Mouse (Mus musculus) embryonic fibroblast, embryonic 13.5 days (primary cell): Measurements from ENCODE around the gene Pate3. TPM values are rescaled to one million over a fixed set of nuclear protein-coding genes. Genes with fewer than 3 reads are reported as not detected.
"Not testable (repeated sequence)": the region's sequence is repeated elsewhere in the genome, so short reads cannot be mapped to it uniquely, and the experiment has no call there.

Experiments used
- H3K27ac ChIP-seq: 2 replicates; pipeline ENCODE4 v1.5.1; 2012; ENCODE audit warnings: low read length, control low read depth, inconsistent platforms; ENCODE audit not compliant: insufficient read depth
- H3K4me1 ChIP-seq: 2 replicates; pipeline ENCODE4 v1.6.1; 2011; ENCODE audit warnings: low read length; ENCODE audit not compliant: control insufficient read depth, insufficient read depth
- H3K4me3 ChIP-seq: 2 replicates; pipeline ENCODE4 v1.5.1; 2011; ENCODE audit warnings: mild to moderate bottlenecking, control low read depth, low read length; ENCODE audit not compliant: insufficient read depth
- CTCF ChIP-seq: IDR thresholded peaks from 2 replicates; pipeline ENCODE4 v1.5.1; 2011; ENCODE audit warnings: mild to moderate bottlenecking, control low read depth, low read length, moderate library complexity, borderline replicate concordance; ENCODE audit not compliant: insufficient read depth
- POLR2A ChIP-seq: IDR thresholded peaks from 2 replicates; pipeline ENCODE4 v1.6.1; 2011; ENCODE audit warnings: low read depth, mild to moderate bottlenecking, control low read depth, low read length, moderate library complexity
- polyA plus RNA-seq: library from polyadenylated mRNA; stranded (reverse); fragments of >200 nt; gene quantifications from 2 replicates; pipeline ENCODE4 v1.2.4, GENCODE M21; 2011; ENCODE audit warnings: low read depth; ENCODE audit not compliant: missing spikeins, insufficient read length

Gene Pate3
- not detected in 2 replicates for polyA plus RNA-seq

DNA sequence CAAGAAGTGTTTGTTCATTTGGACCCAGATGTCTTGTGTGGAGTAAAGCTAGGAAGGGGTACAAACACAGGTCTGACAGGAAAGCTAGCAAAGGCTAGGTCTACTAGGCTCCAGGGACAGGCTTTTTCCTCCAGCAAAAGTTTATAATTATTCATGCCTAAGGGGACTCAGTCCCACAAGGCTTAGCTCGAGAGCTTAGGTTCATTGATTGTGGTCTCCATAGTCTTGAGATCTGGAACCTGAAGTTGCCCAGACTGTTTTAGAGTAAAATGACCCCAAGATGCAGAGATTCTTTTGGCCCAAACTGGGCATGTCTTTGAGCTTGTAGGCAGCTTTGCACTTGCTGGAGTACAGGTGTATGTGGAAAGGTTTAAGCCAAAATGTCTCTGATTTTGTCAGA, at the start of gene Pate3:
Gene Pate3, minus strand, starts transcription at position 101 of the 400 bp plus-strand sequence.
- Histone ChIP-seq H3K4me3 (no peak within 1 kb of the TSS), H3K4me1 (no peaks in the 10 kb centered on the region), H3K27ac (no peak within 1 kb of the TSS)
- TF ChIP-seq POLR2A (no peak), CTCF (no peak)

DNA sequence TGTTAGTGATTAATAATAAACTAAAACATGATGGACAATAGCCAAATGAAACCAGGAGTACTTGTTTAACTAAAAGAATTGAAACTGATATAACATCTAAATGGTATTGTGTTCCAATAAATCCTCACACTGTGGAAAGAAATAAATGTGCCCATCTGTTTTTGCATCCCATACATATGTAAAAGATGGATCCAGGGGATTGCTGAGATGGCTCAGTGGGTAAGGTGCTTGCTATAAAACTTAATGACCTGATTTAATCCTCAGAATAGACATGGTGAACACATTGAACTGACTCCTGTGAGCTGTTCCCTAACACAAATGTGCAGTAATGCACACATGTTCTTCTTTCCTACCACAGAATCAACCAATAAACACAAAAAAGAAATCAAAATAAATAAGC, 43.9 kb upstream of the Pate3 start:
- Histone ChIP-seq H3K4me3 (no peak overlapping the region), H3K4me1 (no peaks in the 10 kb centered on the region), H3K27ac (no peak overlapping the region)
- TF ChIP-seq POLR2A (no peak), CTCF (no peak)

DNA sequence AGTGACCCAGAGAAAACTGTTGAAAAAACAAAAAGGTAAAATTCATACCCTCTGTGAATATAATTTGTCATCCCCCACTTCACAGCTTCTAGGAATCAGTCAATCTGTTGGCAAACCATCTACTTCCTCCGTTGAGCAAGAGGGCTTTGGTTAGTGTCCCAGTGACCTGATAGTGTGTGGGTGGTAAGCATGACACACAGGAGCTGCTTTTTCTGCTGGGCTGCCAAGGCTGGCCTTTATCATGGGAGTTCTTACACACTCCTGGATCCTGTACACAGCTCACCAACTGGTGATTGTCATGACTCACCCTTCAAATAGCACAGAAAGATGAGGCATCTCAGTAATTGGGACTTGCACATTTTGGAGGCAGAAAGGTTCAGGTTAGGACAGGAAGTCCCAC, 39.0 kb upstream of the Pate3 start, which contains the start of gene Pate1:
Gene Pate1, minus strand, starts transcription at position 378 of the 400 bp plus-strand sequence.
- Histone ChIP-seq H3K4me3 (no peak within 1 kb of the TSS), H3K4me1 (peaks cover 3% of the 10 kb centered on the region), H3K27ac (no peak within 1 kb of the TSS)
- TF ChIP-seq POLR2A (no peak), CTCF (no peak)

DNA sequence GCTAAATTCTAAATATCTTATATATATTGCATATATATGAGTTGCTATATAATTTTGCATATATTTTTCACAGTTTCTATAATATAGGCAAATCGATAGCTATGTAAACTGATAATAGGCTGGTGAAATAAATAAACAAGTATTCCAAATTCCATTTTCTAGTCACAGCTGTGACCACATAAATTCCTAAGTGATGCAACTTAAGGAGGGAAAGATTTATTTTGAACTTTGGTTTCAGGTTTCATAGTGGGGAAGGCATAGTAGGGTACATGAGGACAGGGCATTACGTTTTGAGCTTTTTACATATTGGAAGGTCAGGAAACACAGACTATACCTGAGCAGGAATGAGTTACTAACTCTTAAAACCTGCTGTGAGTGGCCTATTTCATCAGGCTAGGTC, 25.6 kb upstream of the Pate3 start:
- TF ChIP-seq CTCF (no peak), POLR2A (no peak)
- Histone ChIP-seq H3K4me3 (no peak overlapping the region), H3K4me1 (no peaks in the 10 kb centered on the region), H3K27ac (no peak overlapping the region)

DNA sequence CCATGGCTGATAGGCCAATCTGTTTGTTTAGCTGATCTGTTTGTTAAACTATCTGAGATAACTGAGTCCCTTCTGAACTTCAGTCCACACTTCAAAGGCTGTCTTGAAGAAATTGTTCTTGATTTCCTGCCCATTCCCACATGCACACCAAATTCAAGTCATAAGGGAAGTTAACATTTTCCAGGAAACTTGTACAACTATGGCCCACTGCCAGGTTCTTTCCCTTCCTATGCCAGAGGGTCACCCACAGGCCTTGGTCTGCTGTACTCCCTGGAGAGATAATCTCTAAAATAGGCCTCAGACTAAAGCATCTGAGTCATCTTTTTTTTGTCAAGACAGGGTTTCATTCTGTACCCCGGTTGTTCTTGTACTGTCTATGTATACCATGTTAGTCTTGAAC, 15.0 kb downstream of the Pate3 start:
- TF ChIP-seq POLR2A (no peak), CTCF (no peak)
- no peak overlapping the region for H3K4me3 ChIP-seq
- no peak overlapping the region for H3K27ac ChIP-seq
- H3K4me1 ChIP-seq = no peaks in the 10 kb centered on the region

DNA sequence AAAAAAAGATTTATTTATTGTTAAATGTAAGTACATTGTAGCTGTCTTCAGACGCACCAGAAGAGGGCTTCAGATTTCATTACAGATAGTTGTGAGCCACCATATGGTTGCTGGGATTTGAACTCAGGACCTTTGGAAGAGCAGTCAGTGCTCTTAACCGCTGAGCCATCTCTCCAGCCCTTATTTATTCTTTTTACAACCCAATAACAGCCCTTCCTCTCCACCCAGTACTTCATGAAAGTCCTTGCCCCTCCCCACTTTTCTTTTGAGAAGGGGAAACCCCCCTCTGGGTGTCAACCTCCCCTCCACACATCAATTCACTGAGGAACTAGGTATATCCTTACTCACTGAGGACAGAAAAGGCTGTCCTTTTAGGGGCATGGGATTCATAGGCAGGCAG, 31.2 kb downstream of the Pate3 start:
- H3K27ac ChIP-seq, H3K4me1 ChIP-seq, H3K4me3 ChIP-seq: not testable (repeated sequence)

DNA sequence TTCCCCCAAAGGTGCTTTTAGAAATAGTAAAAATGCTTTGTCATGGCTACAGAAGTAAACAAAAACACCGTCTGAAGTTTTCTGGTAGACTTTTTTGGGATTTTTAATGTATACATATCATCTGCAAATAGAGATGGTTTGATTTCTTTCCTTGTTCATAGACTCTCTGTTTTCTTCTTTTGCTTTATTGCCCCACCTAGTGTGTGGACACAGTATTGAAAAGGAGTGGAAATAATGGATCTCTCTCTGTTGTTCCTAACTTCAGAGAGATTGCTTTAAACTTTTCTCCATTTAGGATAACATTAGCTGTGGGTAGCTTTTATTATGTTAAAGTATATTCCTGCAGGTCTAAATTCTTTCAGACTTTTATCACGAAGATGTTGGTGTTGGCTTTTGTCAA, 34.0 kb downstream of the Pate3 start:
- no peak overlapping the region for H3K27ac ChIP-seq
- H3K4me3 ChIP-seq = no peak overlapping the region
- no peak for TF ChIP-seq CTCF
- TF ChIP-seq POLR2A = no peak
- H3K4me1 ChIP-seq = no peaks in the 10 kb centered on the region

DNA sequence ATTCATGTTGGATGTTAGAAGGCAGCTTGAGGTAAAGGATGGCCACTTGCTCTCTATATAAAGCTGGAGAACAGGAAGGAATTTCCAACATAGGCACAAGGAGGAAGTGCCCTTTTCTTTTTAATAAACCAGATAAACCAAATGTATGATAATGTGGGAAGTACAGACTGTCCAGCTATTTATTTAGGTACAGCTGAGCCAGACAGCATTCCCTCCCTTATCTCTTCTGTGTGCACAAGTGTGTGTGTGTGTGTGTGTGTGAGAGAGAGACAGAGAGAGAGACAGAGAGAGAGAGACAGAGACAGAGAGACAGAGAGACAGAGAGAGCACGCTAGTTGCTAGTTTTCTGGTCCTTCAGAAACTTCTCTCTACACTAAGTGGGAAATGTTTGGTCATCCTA, 36.2 kb downstream of the Pate3 start, which contains the start of gene Pate4:
Gene Pate4, minus strand, starts transcription at position 101 of the 400 bp plus-strand sequence.
- TF ChIP-seq CTCF (no peak), POLR2A (no peak)
- Histone ChIP-seq H3K4me1 (no peaks in the 10 kb centered on the region; the same call in 1 of the 2 replicates), H3K4me3 (no peak within 1 kb of the TSS), H3K27ac (no peak within 1 kb of the TSS)

DNA sequence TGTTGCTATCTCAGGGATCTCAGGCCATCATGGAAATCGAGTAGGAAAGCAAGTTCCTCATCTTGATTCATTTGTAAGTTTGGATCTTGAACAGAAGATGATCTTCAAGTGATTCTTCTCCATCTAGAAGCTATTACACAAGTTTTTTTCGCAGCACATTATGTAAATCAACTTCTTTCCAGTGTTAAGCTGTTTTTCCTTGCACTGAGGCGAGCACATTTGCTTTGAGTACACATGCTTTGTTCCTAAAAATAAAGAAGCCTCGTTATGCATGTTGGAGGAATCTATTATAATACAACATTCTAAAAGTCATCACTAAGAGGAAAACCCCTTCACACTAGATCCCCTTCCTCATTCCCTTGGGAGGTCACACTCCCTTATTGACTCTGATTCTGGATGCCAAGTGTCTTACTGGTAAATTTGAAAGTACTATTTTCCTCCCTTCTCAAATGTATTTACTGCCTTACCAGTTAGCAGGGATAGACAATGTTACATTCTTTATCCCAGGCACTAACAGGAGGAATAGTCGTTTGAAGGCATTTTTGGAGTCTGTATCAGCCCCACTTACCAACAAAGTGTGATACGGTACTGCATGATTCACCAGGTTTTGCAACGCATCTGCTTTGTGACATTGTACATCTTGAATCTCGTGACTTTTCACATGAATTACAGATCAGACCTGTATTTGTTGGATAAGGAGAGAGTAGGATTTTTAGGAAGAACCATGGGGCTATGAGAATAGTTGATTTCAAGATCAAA, 40.2 kb downstream of the Pate3 start:
- Histone ChIP-seq H3K4me3 (no peak overlapping the region), H3K27ac (no peak overlapping the region), H3K4me1 (no peaks in the 10 kb centered on the region; the same call in 1 of the 2 replicates)
- no peak for TF ChIP-seq CTCF
- no peak for TF ChIP-seq POLR2A

Other genes with a start within 250 kb of the Pate3 start
- 28.4 and 79.8 TPM in 2 replicates for gene Cdon, start 227.1 kb downstream of the Pate3 start, polyA plus RNA-seq
- not detected in 2 replicates for gene Gm1113, start 129.9 kb downstream of the Pate3 start, polyA plus RNA-seq
- gene Ddx25, start 89.7 kb downstream of the Pate3 start, polyA plus RNA-seq = 0.26 and 0.28 TPM in 2 replicates
- gene Pus3, start 89.6 kb downstream of the Pate3 start, polyA plus RNA-seq = 9.6 and 12.7 TPM in 2 replicates
- gene Pate2, start 77.9 kb downstream of the Pate3 start, polyA plus RNA-seq = 0.23 and 0.53 TPM in 2 replicates
- gene Hyls1, start 77.8 kb downstream of the Pate3 start, polyA plus RNA-seq = 11.2 and 12.9 TPM in 2 replicates
- gene Pate4, start 36.3 kb downstream of the Pate3 start, polyA plus RNA-seq = not detected in 2 replicates
- not detected in 2 replicates for gene Pate1, start 39.2 kb upstream of the Pate3 start, polyA plus RNA-seq
- not detected in 2 replicates for gene Gm17677, start 92.8 kb upstream of the Pate3 start, polyA plus RNA-seq
- gene Gm17727, start 129.9 kb upstream of the Pate3 start, polyA plus RNA-seq = not detected in 2 replicates
- not detected in 2 replicates for gene Gm27235, start 141.9 kb upstream of the Pate3 start, polyA plus RNA-seq
- not detected in 2 replicates for gene D730048I06Rik, start 141.9 kb upstream of the Pate3 start, polyA plus RNA-seq
- not detected in 2 replicates for gene 9230110F15Rik, start 195.9 kb upstream of the Pate3 start, polyA plus RNA-seq